Mouse (Mus musculus) heart, postnatal 14 days (tissue): ENCODE results near the gene Pomgnt1. TPM values are rescaled to one million over a fixed set of nuclear protein-coding genes. Genes with fewer than 3 reads are reported as not detected.

Experiments used
- DNase-seq, 2 experiments: peaks; one replicate each; pipeline ENCODE4 v3.0.0; 2021 to 2022
- intact Hi-C: fragments of 180-260 bp; cut with DNase I; formaldehyde crosslinking; loops from one replicate; pipeline ENCODE4 v1.15.1; 2025
- total RNA-seq, 2 experiments: library from RNA; stranded (reverse); gene quantifications; 2 replicates each; pipeline ENCODE4 v1.2.3; 2021

The Pomgnt1 gene
- total RNA-seq, 2 experiments from 2014 or later = 69.3 to 74.1 TPM

- intact Hi-C loops = loop anchor here (2.0 to 10.0 kb wide), 2 partner anchors 117 to 279 kb away; no protein-coding TSS in a partner anchor
- DNase-seq = no peak
Measured at GRCm38 (mm10) chr4:116165708-116166407, 42.2 kb downstream of the Pomgnt1 start.

GRCm38 (mm10) chr4:116167404-116167803 lies 43.8 kb downstream of the Pomgnt1 start, which contains the start of gene Tspan1:
Gene Tspan1 (minus strand): TSS chr4:116167601.
- no peak for DNase-seq
- intact Hi-C loops = loop anchor here (2.0 to 10.0 kb wide), 2 partner anchors 115 to 277 kb away; no protein-coding TSS in a partner anchor

GRCm38 (mm10) chr4:116168617-116169352 lies 45.1 kb downstream of the Pomgnt1 start:
- intact Hi-C loops = loop anchor here (10.0 kb wide), 1 partner anchor 276 kb away; no protein-coding TSS in a partner anchor
- peak; percentile 78 to 89 for DNase-seq

GRCm38 (mm10) chr4:116169353-116169672 lies 45.7 kb downstream of the Pomgnt1 start:
- intact Hi-C loops = loop anchor here (10.0 kb wide), 1 partner anchor 275 kb away; no protein-coding TSS in a partner anchor
- no peak for DNase-seq

- no peak for DNase-seq
- intact Hi-C loops = no loop called here
Measured at GRCm38 (mm10) chr4:116173072-116173471, 49.4 kb downstream of the Pomgnt1 start, which contains the start of the genes 1700042G07Rik and Gm49337. Gene 1700042G07Rik (plus strand): TSS chr4:116173372. Gene Gm49337 (plus strand): TSS chr4:116173384.

GRCm38 (mm10) chr4:116173752-116174151 lies 50.1 kb downstream of the Pomgnt1 start:
- DNase-seq = no peak
- intact Hi-C loops = no loop called here

- no peak for DNase-seq
- intact Hi-C loops = loop anchor here (1.0 kb wide), 1 partner anchor 46 kb away; no protein-coding TSS in a partner anchor
Measured at GRCm38 (mm10) chr4:116174466-116175116, 51.0 kb downstream of the Pomgnt1 start.

GRCm38 (mm10) chr4:116175136-116175535 lies 51.5 kb downstream of the Pomgnt1 start:
- DNase-seq = no peak
- intact Hi-C loops = loop anchor here (1.0 kb wide), 1 partner anchor 45 kb away; no protein-coding TSS in a partner anchor

- intact Hi-C loops = loop anchor here (1.0 kb wide), 1 partner anchor 44 kb away; no protein-coding TSS in a partner anchor
- no peak for DNase-seq
Measured at GRCm38 (mm10) chr4:116175711-116176542, 52.3 kb downstream of the Pomgnt1 start.

- DNase-seq = peak; percentile 66 to 68
- intact Hi-C loops = no loop called here
Measured at GRCm38 (mm10) chr4:116176543-116176988, 52.9 kb downstream of the Pomgnt1 start.

- DNase-seq = peak; percentile 83 to 84
- intact Hi-C loops = no loop called here
Measured at GRCm38 (mm10) chr4:116177140-116177539, 53.5 kb downstream of the Pomgnt1 start.

GRCm38 (mm10) chr4:116182079-116182478 lies 58.4 kb downstream of the Pomgnt1 start:
- no peak for DNase-seq
- intact Hi-C loops = no loop called here

GRCm38 (mm10) chr4:116182745-116183144 lies 59.1 kb downstream of the Pomgnt1 start:
- intact Hi-C loops = no loop called here
- DNase-seq = peak; percentile 49 to 51

- no peak for DNase-seq
Measured at GRCm38 (mm10) chr4:116185083-116185482, 61.4 kb downstream of the Pomgnt1 start.

GRCm38 (mm10) chr4:116192286-116192835 lies 68.7 kb downstream of the Pomgnt1 start:
- intact Hi-C loops = no loop called here
- DNase-seq = peak; percentile 31 to 34

More at GRCm38 (mm10) chr4:116185083-116185482, 61.4 kb downstream of the Pomgnt1 start:
- intact Hi-C loops = no loop called here

GRCm38 (mm10) chr4:116193583-116194383 lies 70.1 kb downstream of the Pomgnt1 start:
- intact Hi-C loops = no loop called here
- no peak for DNase-seq

- intact Hi-C loops = no loop called here
- no peak for DNase-seq
Measured at GRCm38 (mm10) chr4:116198422-116198821, 74.8 kb downstream of the Pomgnt1 start.

GRCm38 (mm10) chr4:116204422-116204821 lies 80.8 kb downstream of the Pomgnt1 start:
- intact Hi-C loops = no loop called here
- no peak for DNase-seq
